Mouse (Mus musculus) thymus, postnatal 36 days (tissue): ENCODE measurements around the gene Gjd2.

Experiments
- DNase-seq, 2 experiments: peaks; one replicate each; pipeline ENCODE4 v3.0.0; 2022; ENCODE audit warnings: mixed read lengths in 2 of 2

The Gjd2 gene

GRCm38 (mm10) chr2:114012749-114013211 lies 639 bp downstream of the Gjd2 start:
- no peak for DNase-seq

DNA sequence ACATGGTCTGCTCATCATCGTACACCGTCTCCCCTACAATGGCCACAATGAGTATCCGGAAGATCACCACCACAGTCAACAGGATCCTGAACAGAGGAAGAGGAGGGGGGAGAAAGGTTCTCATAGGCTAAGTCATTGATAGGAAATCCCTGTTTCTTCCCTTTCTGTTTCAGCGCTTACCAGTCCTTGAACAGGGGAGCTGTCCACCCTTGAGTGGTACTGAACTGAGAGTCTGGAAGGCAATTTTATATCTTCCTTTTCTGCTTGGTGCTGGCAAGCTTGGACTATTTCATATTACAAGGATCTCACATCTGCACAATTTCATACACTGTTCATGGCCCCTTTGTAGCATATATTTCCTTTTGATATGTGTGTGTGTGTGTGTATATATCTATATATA lies 1.6 kb downstream of the Gjd2 start:
- DNase-seq = no peak

DNA sequence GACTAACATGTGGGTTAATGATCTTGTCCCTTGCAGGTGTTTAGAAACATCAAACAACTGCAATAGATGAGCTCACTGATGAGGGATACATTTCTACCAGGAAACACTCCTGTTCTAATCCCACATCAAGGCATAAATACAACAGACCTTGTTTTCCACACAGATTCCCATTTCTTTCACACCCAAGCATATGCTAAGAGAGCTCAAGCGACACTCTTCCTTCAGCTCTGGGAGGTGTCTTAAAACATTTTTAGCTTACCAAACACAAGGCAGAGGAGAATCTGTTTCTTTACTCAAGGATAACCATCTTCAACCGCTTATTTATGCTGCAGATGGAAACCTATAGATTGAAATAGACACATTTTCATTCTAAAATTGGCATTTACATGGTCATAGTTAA lies 5.1 kb downstream of the Gjd2 start:
- DNase-seq = no peak

GRCm38 (mm10) chr2:113997484-113997883 lies 15.9 kb downstream of the Gjd2 start:
- no peak for DNase-seq

GRCm38 (mm10) chr2:113996930-113997329 lies 16.5 kb downstream of the Gjd2 start:
- DNase-seq = no peak

DNA sequence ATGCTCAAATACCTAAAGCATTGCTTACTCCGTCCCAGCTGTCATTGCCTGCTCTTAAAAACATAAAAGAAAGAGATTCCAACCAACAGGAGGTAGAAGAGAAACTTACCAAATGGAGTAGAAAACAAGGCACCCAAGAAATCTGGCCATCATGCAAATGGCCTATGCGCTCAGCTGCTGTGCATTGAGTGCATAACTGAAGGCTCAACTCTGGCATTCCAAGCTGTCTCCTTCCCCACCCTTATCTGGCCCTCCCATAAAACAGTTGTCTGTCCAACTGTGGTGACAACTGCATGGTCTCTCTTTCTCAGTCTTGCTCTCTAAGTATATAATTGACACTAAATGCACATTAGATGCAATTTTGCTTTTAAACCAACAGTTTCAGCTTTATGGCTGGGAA lies 28.5 kb downstream of the Gjd2 start:
- DNase-seq = no peak

DNA sequence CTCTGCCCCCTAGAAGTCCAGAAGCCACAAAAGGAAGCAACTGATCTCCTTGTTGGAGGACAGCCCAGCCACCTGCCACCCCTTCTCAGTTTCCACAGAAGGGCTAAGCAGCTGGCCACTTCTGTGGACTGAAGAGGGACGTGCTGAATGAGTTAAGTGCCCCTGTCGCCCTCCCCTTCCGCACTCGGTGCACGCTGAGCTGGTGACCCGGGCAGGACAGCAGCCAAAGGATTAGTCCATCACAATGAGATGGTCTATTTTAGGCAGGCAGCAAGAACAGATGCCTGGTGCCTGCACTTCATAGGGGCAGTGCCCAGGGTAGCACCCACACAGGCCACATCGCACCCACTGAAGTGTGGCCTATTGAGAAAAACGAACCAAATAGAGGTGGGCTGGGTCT lies 32.8 kb downstream of the Gjd2 start:
- DNase-seq = no peak

DNA sequence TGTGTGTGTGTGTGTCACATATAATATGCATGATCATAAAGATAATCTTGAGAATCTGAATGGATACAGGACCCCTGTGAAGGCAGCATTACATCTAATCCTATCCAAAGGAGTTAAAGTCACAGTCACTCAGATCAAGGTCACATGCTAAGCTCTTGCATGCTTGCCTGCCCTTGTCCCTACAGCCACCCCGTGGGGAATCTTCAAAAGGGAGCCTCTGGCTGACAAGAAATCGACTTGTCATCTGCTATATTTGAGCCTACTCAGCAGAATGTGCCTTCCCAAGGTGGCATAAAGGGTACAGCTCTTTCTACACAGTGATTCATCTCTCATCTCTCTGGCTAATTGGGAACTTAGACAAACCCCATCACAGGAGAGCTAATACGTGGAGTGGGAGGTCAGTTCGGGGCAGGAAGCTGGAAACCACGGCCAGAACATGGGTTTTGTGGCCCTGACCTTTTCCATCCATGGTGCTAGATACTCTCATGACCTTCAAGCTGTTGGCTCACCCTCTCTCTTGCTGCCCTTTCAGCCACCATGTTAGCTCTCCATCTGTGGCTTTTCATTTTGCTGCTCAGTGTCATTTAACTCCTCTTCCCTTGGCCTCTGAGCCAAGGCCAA lies 35.2 kb downstream of the Gjd2 start:
- DNase-seq = no peak

DNA sequence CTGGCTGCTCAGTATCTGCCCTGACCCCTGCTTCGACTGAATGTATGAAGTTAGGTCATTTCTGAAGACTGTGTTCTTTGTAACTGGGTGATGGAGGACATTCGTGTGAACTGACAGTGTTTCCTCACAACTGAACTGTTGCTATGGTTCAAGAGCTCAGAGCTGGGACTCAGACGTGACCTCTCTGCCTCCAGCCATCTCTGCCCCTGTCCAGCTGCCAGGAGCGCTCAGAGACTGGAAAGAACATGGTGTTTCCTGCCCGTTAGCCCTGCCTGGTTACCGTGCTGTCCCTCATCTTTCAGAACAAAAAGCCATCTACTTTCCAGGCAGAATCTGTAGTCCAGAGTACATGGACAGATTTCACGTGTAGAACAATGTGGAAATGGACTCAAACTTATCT lies 39.5 kb downstream of the Gjd2 start:
- DNase-seq = no peak

DNA sequence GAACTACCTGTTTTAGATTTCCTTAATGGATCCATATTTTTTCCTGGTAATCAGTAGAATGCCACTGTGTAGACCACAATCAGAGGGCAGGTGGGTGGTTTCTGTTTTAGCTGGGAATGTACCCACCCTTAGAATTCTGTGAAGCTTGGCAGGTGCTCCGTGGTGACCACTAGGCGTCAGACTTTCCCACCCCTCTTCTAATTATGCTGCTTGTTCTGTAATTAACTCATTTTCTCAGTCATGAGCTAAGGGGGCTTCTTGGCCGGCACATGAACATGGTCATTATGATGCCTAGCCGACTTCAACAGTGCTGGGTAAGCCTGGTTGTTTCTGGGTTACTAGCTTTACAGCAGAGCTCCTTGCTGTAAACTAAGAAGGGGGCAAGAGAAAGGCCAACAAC lies 47.0 kb downstream of the Gjd2 start:
- no peak for DNase-seq
